Mouse (Mus musculus) urinary bladder, adult 18-20 months (tissue): ENCODE data around the gene Tnp2.
"Not testable (repeated sequence)": the region's sequence is repeated elsewhere in the genome, so short reads cannot be mapped to it uniquely, and the experiment has no call there.

Source experiments
- DNase-seq, 2 experiments: peaks; one replicate each; pipeline ENCODE4 v3.0.0; 2022; ENCODE audit warnings: low spot score in 2 of 2, mixed read lengths in 2 of 2

Tnp2 gene

GRCm38 (mm10) chr16:10788271-10788670, at the start of gene Tnp2:
Gene Tnp2 (minus strand): TSS chr16:10788660.
- DNase-seq: no peak

- DNase-seq: no peak
Observed at GRCm38 (mm10) chr16:10837903-10838302, 49.4 kb upstream of the Tnp2 start.

GRCm38 (mm10) chr16:10837250-10837649, 48.8 kb upstream of the Tnp2 start:
- DNase-seq: no peak

GRCm38 (mm10) chr16:10836388-10836787, 47.9 kb upstream of the Tnp2 start:
- DNase-seq: no peak

- DNase-seq: peak; percentile 74 to 76
Observed at GRCm38 (mm10) chr16:10834911-10835587, 46.6 kb upstream of the Tnp2 start, which contains the start of gene Rmi2. Gene Rmi2 (plus strand): TSS chr16:10835059.

- DNase-seq: no peak
Observed at GRCm38 (mm10) chr16:10834542-10834910, 46.1 kb upstream of the Tnp2 start.

- DNase-seq: peak in 1 of 2 experiments; percentile 50
Observed at GRCm38 (mm10) chr16:10828461-10828805, 40.0 kb upstream of the Tnp2 start.

GRCm38 (mm10) chr16:10827766-10828460, 39.5 kb upstream of the Tnp2 start:
- no peak for DNase-seq

GRCm38 (mm10) chr16:10827269-10827668, 38.8 kb upstream of the Tnp2 start:
- DNase-seq: no peak

GRCm38 (mm10) chr16:10825840-10826239, 37.4 kb upstream of the Tnp2 start:
- no peak for DNase-seq

- no peak for DNase-seq
Observed at GRCm38 (mm10) chr16:10824536-10824935, 36.1 kb upstream of the Tnp2 start.

GRCm38 (mm10) chr16:10821387-10821786, 32.9 kb upstream of the Tnp2 start:
- DNase-seq: no peak

GRCm38 (mm10) chr16:10819966-10820365, 31.5 kb upstream of the Tnp2 start:
- DNase-seq: no peak

- DNase-seq: no peak
Observed at GRCm38 (mm10) chr16:10818579-10819135, 30.2 kb upstream of the Tnp2 start.

GRCm38 (mm10) chr16:10814864-10815263, 26.4 kb upstream of the Tnp2 start:
- DNase-seq: no peak

- DNase-seq: no peak
Observed at GRCm38 (mm10) chr16:10813726-10814125, 25.3 kb upstream of the Tnp2 start.

GRCm38 (mm10) chr16:10812865-10813371, 24.5 kb upstream of the Tnp2 start, which contains the start of gene Gm11172:
Gene Gm11172 (plus strand): TSS chr16:10812915.
- DNase-seq: no peak

GRCm38 (mm10) chr16:10810376-10810775, 21.9 kb upstream of the Tnp2 start:
- DNase-seq: no peak

GRCm38 (mm10) chr16:10805789-10806527, 17.5 kb upstream of the Tnp2 start, which contains the start of gene Prm1:
Gene Prm1 (minus strand): TSS chr16:10805839.
- no peak for DNase-seq

- DNase-seq: not testable (repeated sequence)
Observed at GRCm38 (mm10) chr16:10802420-10802819, 14.0 kb upstream of the Tnp2 start.

GRCm38 (mm10) chr16:10796034-10796433, 7.6 kb upstream of the Tnp2 start, which contains the start of gene Prm2:
Gene Prm2 (minus strand): TSS chr16:10796134.
- DNase-seq: no peak

GRCm38 (mm10) chr16:10790702-10791101, 2.2 kb upstream of the Tnp2 start, which contains the start of gene Prm3:
Gene Prm3 (minus strand): TSS chr16:10790914.
- DNase-seq: no peak
